Mouse (Mus musculus) intestine, postnatal 0 days (tissue): ENCODE results near the gene Eps8l3. TPM values are rescaled to one million over a fixed set of nuclear protein-coding genes. Genes with fewer than 3 reads are reported as not detected.

Experiments used
- ATAC-seq: fragments of 200-750 bp; cut with Nextera tagmentation; 2 replicates; pipeline ENCODE4 v1.8.0; 2017; ENCODE audit warnings: mild to moderate bottlenecking, moderate TSS enrichment, moderate library complexity
- H3K27ac ChIP-seq: fragments of 300-500 bp; sonication (generic); 2 replicates; pipeline ENCODE4 v1.5.1; 2014; ENCODE audit warnings: mild to moderate bottlenecking, low read depth, low read length, moderate library complexity
- H3K27me3 ChIP-seq: fragments of 300-500 bp; sonication (generic); replicated peaks from 2 replicates; pipeline ENCODE4 v1.6.1; 2014; ENCODE audit warnings: low read length, mixed read lengths; ENCODE audit not compliant: control insufficient read depth, insufficient read depth
- H3K36me3 ChIP-seq: fragments of 300-500 bp; sonication (generic); 2 replicates; pipeline ENCODE4 v1.6.1; 2014; ENCODE audit warnings: mild to moderate bottlenecking, moderate library complexity; ENCODE audit not compliant: control insufficient read depth, insufficient read depth
- H3K4me1 ChIP-seq: fragments of 300-500 bp; sonication (generic); replicated peaks from 2 replicates; pipeline ENCODE4 v1.6.1; 2014; ENCODE audit warnings: antibody characterized with exemption, low read length, mixed read lengths; ENCODE audit not compliant: control insufficient read depth, insufficient read depth
- H3K4me2 ChIP-seq: fragments of 300-500 bp; sonication (generic); replicated peaks from 2 replicates; pipeline ENCODE4 v1.6.1; 2014; ENCODE audit warnings: low read depth, mild to moderate bottlenecking, moderate library complexity
- H3K4me3 ChIP-seq: fragments of 300-500 bp; sonication (generic); 2 replicates; pipeline ENCODE4 v1.5.1; 2014; ENCODE audit warnings: low read depth, low read length
- H3K9ac ChIP-seq: fragments of 300-500 bp; sonication (generic); 2 replicates; pipeline ENCODE4 v1.6.1; 2014; ENCODE audit warnings: mild to moderate bottlenecking, low read depth, low read length
- H3K9me3 ChIP-seq: fragments of 300-500 bp; sonication (generic); 2 replicates; pipeline ENCODE4 v1.6.1; 2016; ENCODE audit warnings: mixed run types; ENCODE audit not compliant: control insufficient read depth
- CTCF ChIP-seq: sonication (generic); IDR thresholded peaks from 2 replicates; pipeline ENCODE4 v1.5.1; 2016; ENCODE audit warnings: low read depth, mild to moderate bottlenecking, control low read depth, antibody characterized with exemption, moderate library complexity
- WGBS: fragments of 180-500 bp; shearing (Covaris S2); extraction: QIAGEN DNeasy Blood & Tissue Kit; methylation state at CpG from one replicate; pipeline ENCODE4 v1.1.7; 2014; 5-methylcytosine and 5-hydroxymethylcytosine counted together
- polyA plus RNA-seq: library from polyadenylated mRNA; unstranded; fragments of >200 nt; fragmentation: Nextera tagmentation; extraction: Ambion mirVana; gene quantifications from 2 replicates; pipeline ENCODE4 v1.2.1, GENCODE M21; 2015

Eps8l3 gene
- polyA plus RNA-seq, 1 experiment from 2014 or later = 475 TPM

GRCm38 (mm10) chr3:107920348-107920747 is 43.3 kb downstream of the Eps8l3 start:
- H3K27ac ChIP-seq = peak overlapping the region; percentile 46
- H3K9ac ChIP-seq = no peak overlapping the region
- H3K9me3 ChIP-seq = no peaks in the 10 kb centered on the region
- no peaks in the 10 kb centered on the region for H3K36me3 ChIP-seq
- H3K4me3 ChIP-seq = no peak overlapping the region
- no peak for TF ChIP-seq CTCF
- peak; percentile 63 for ATAC-seq
- H3K4me2 ChIP-seq = no peak overlapping the region
- no peaks in the 10 kb centered on the region for H3K27me3 ChIP-seq
- 58% methylated on average over 5 of the region's 5 CpGs for WGBS
- no peaks in the 10 kb centered on the region for H3K4me1 ChIP-seq

- no peak for ATAC-seq
- 89% methylated on average over 3 of the region's 3 CpGs for WGBS
- TF ChIP-seq CTCF = no peak
- H3K27me3 ChIP-seq = no peaks in the 10 kb centered on the region
- no peaks in the 10 kb centered on the region for H3K36me3 ChIP-seq
- no peaks in the 10 kb centered on the region for H3K9me3 ChIP-seq
- no peak overlapping the region for H3K27ac ChIP-seq
- no peak overlapping the region for H3K9ac ChIP-seq
- no peaks in the 10 kb centered on the region for H3K4me1 ChIP-seq
- no peak overlapping the region for H3K4me2 ChIP-seq
- no peak overlapping the region for H3K4me3 ChIP-seq
Observed at GRCm38 (mm10) chr3:107925335-107925734, 48.3 kb downstream of the Eps8l3 start.

- Histone ChIP-seq H3K4me1 (no peaks in the 10 kb centered on the region), H3K4me2 (no peak overlapping the region), H3K27ac (no peak overlapping the region), H3K27me3 (no peaks in the 10 kb centered on the region), H3K36me3 (no peaks in the 10 kb centered on the region), H3K4me3 (no peak overlapping the region), H3K9me3 (no peaks in the 10 kb centered on the region), H3K9ac (no peak overlapping the region)
- no peak for ATAC-seq
- no peak for TF ChIP-seq CTCF
- 93% methylated on average over 3 of the region's 3 CpGs for WGBS
Observed at GRCm38 (mm10) chr3:107927841-107928240, 50.8 kb downstream of the Eps8l3 start.

- Histone ChIP-seq H3K36me3 (no peaks in the 10 kb centered on the region), H3K27me3 (no peaks in the 10 kb centered on the region), H3K4me2 (no peak overlapping the region), H3K9me3 (no peaks in the 10 kb centered on the region), H3K4me1 (no peaks in the 10 kb centered on the region), H3K27ac (no peak overlapping the region), H3K4me3 (no peak overlapping the region), H3K9ac (no peak overlapping the region)
- no peak for ATAC-seq
- WGBS = 76% methylated on average over 11 of the region's 11 CpGs
- no peak for TF ChIP-seq CTCF
Observed at GRCm38 (mm10) chr3:107928691-107929090, 51.7 kb downstream of the Eps8l3 start.

GRCm38 (mm10) chr3:107929243-107929642 is 52.2 kb downstream of the Eps8l3 start:
- Histone ChIP-seq H3K4me3 (no peak overlapping the region), H3K4me2 (no peak overlapping the region), H3K9ac (no peak overlapping the region), H3K36me3 (no peaks in the 10 kb centered on the region), H3K9me3 (no peaks in the 10 kb centered on the region), H3K27ac (no peak overlapping the region), H3K4me1 (no peaks in the 10 kb centered on the region), H3K27me3 (no peaks in the 10 kb centered on the region)
- WGBS = 76% methylated on average over 4 of the region's 4 CpGs
- ATAC-seq = no peak
- no peak for TF ChIP-seq CTCF

DNA sequence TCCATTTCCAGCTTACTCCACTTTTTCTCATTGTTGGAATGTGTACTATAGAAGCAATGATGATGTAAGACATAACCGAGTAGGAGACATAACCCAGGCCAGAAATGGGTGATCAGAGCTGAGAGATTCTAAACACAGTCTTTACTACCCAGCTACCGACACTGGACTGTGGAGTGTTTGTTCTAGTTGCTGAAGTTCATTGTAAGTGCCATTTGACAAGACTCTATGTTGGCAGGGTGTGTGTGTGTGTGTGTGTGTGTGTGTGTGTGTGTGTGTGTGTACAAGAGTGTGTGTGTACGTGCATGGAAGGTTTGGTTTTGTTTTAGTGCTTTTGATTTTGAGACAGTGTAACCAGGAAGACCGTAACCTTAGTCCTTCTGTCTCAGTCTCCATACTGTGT is 52.7 kb downstream of the Eps8l3 start:
- Histone ChIP-seq H3K4me2 (no peak overlapping the region), H3K4me3 (no peak overlapping the region), H3K4me1 (no peaks in the 10 kb centered on the region), H3K9ac (no peak overlapping the region), H3K9me3 (no peaks in the 10 kb centered on the region), H3K27me3 (no peaks in the 10 kb centered on the region), H3K36me3 (no peaks in the 10 kb centered on the region), H3K27ac (no peak overlapping the region)
- TF ChIP-seq CTCF = no peak
- no peak for ATAC-seq
- WGBS = 72% methylated on average over 4 of the region's 4 CpGs

DNA sequence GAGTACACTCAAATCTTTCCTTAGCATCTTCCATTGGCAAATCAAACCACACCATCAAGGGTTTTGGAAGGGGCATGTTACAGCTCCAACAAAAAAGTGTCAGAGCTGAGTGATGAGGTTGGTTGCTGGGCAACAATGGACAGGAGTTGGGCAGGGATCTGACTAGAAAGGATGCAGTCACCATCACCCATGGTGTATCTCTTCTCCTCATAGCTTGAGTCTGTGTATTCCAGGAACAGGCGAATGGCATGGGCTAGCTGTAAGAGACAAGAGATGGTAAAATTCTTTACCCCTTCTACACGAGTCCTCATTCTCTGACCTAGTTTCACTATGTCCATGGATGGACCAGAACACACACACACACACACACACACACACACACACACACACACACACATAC is 54.1 kb downstream of the Eps8l3 start:
- Histone ChIP-seq H3K4me2 (peak overlapping the region; percentile 65), H3K36me3 (no peaks in the 10 kb centered on the region), H3K4me1 (no peaks in the 10 kb centered on the region), H3K9ac (no peak overlapping the region; the same call in 1 of the 2 replicates), H3K27ac (no peak overlapping the region), H3K9me3 (no peaks in the 10 kb centered on the region), H3K27me3 (no peaks in the 10 kb centered on the region), H3K4me3 (peak overlapping the region; percentile 23; the same call in 1 of the 2 replicates)
- TF ChIP-seq CTCF = no peak
- WGBS = 55% methylated on average over 2 of the region's 2 CpGs
- ATAC-seq = no peak
